Mouse (Mus musculus) 3T3-L1 (cell line): ENCODE data around the gene Smarce1.

Experiments used
- DNase-seq: peaks from one replicate; pipeline ENCODE4 v3.0.0-alpha.2; 2015; ENCODE audit warnings: low read depth, low spot score

The Smarce1 gene

GRCm38 (mm10) chr11:99169438-99169837 is 61.4 kb downstream of the Smarce1 start:
- no peak for DNase-seq

DNA sequence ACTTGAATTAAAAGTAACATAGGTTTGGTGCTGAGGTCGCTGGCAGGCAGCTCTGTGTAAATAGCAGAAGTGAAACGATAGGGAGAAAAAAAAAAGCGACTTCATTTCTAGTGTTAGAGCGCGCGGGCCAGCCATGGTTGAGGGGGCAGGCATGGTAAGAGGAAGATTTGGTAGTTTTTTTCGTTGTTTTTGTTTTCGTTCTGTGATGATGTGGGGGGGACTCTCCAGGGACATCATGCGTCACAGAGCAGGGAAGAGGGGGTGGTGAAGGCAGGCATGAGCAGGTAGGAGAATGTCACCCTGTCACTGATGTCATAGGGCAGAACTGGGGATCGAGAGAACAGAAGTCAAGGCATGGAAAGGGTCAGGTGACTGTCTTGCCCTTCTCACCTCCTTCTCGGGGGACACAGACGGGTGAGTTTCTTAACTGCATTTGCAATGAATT is 62.8 kb downstream of the Smarce1 start:
- DNase-seq: no peak

DNA sequence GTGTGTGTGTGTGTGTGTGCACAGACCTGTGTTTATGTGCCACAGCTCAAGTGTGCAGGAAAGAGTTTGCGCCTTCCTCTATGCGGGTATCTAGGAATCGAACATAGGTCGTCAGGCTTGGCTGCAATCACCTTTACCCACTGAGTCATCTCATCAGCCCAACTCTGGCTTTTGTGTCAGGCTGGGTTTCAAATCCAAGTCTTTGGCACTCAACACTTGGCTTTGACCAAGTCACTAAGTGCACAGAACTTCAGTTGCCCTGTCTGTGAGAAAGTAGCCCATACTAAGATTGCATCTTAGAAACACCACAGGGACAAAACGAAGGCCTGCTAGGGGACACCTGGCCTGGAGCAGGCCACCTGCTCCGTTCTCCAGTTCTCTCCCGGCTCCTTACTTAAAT is 63.2 kb downstream of the Smarce1 start:
- no peak for DNase-seq

DNA sequence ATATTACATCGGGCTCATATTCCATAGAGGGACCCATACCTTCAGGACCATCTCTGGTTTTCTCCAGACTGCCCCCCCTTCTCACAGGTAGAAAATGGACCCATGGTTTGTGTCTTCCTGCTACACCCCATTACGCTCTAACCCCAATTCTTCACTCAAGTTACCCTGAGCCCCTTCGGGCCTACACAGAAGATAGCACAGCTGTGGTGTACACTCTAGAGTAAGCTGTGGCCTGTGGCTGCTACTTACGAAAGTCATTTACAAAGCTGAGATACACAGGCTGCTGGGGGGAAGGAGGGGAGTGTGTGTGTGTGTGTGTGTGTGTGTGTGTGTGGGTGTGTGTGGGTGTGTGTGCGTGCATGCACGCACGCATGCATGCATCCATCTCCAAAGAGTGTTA is 64.6 kb downstream of the Smarce1 start:
- no peak for DNase-seq

DNA sequence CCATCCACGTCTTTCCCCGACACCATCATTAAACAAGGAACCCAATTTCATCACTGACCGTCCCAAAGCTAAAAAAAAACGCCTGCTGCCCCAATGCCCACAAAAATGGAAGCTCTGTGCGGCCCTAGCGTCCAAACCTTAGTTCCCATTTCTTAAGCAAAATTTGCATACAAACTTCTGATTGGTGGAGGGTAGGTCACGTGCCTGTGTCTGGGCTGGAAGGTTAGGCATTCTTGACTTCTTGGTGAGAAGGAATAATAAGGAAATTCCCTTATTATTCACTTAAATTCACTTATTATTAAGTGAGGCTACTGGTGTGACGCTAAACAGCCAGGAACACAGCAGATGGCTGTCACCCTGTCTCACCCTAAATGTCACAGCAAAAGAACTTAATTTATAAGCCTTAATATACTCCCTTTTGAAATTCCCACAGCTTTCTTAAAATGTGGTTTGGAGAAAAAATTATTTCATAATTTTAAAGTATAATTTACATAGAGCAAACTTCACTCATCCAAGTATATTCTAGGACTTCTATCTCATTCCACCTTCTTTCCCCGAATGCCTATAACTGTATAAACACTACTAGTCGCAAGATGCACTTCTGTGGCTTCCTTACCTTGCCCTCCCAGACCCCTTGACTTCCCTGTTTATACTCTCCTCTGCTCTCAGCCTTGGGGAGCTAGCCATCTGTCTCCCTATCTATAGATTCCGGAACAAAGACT is 65.6 kb downstream of the Smarce1 start:
- DNase-seq: no peak

DNA sequence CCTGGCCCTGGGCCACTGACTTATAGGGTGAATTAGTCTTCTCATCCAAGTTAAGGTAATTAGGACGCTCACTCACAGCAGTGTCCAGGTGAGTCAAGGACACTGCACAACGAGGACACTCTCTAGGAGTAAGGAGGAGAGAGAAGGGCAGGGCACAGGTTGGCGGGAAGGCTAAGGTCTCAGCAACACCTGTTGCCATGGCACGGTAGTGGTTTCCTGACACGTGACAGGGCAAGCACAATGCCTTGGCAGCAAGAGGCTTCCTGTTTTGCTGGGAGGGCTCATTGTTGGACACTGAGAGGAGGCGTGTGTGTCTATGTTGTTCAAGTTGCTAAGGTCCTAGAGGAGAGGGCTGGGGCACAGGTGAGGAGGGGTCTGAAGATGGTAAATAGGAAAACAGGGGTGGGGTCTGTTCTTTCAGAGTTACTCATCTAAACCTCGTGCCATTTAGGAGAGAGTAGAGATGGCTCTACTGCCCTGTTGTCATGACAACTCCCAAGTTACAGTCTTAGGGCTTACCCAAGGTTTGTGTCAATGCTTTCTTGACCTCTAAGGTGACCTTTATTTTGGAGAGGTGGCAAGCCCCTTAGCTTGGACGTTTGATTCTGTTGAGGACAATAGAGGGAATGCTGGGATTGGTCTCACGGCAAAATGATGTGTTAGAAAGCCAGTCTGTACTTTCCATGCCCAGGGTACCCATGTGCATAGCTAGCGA is 67.7 kb downstream of the Smarce1 start:
- DNase-seq: no peak

GRCm38 (mm10) chr11:99161648-99162047 is 69.2 kb downstream of the Smarce1 start:
- no peak for DNase-seq

GRCm38 (mm10) chr11:99160228-99160627 is 70.6 kb downstream of the Smarce1 start:
- no peak for DNase-seq
